Mouse (Mus musculus): ENCODE data around the gene Ccdc163. TPM values are rescaled to one million over a fixed set of nuclear protein-coding genes. Genes with fewer than 3 reads are reported as not detected.

The Ccdc163 gene
- polyA plus RNA-seq, 1 experiment from 2014 or later: 36.4 TPM

DNA sequence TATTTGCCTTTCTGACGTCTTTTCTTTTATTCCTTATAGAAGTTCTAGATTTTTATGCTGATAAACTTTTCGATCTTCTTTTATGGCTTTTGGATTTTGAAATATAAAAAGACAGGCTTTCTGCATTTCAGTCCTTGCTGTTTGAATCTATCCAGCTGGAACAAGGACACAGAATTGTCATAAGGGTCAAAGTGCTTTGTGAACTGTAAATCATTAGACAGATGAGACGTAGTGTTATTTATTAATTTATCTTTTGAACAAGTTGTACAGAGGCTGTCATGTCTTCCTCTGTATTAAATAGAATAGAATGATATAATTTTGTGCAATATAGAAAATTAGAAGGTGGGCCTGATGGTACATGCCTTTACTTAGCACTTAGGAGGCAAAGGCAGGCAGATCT is 19.1 kb downstream of the Ccdc163 start:
- whole genome bisulfite sequencing: 81% methylated on average over 3 of the region's 3 CpGs
- H3K4me2 ChIP-seq (ENCODE audit: low read depth, severe bottlenecking): no peak overlapping the region

DNA sequence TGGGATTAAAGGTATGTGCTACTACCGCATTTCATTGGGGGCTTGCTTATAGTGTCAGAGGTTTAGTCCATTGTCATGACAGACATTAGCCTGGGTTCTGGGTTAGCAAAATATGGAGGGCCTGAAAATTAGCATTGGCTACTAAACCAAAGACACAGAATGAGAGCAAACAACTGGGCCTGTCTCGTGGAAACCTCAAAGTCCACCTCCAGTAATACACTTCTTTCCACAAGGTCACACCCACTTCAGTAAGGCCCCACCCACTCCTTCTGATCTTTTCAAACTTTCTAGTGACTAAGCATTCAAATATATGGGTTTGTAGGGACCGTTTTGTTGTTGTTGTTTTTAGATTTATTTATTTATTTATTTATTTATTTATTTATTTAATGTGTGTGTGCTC is 21.2 kb downstream of the Ccdc163 start:
- ATAC-seq (ENCODE audit: insufficient number of reproducible peaks, low FRiP score, low TSS enrichment, low read depth): no peak
- Histone ChIP-seq H3K4me1 (ENCODE audit: control insufficient read depth, insufficient read depth, low read length) (no peaks in the 10 kb centered on the region), H3K9me3 (ENCODE audit: control insufficient read depth, low read length) (no peaks in the 10 kb centered on the region), H3K36me3 (ENCODE audit: control insufficient read depth, insufficient read depth, low read length) (no peaks in the 10 kb centered on the region), H3K4me2 (ENCODE audit: low read depth, severe bottlenecking) (no peak overlapping the region), H3K27ac (replicated peaks; ENCODE audit: low read depth, low read length) (no peak overlapping the region), H3K4me3 (ENCODE audit: low read depth, low read length) (no peak overlapping the region), H3K9ac (ENCODE audit: low read length) (no peak overlapping the region), H3K27me3 (ENCODE audit: control insufficient read depth, insufficient read depth, low read length) (no peaks in the 10 kb centered on the region)
- 91% methylated on average over 3 of the region's 3 CpGs for WGBS
- no peak for DNase-seq (ENCODE audit: low spot score)

More for the DNA sequence above, 19.1 kb downstream of the Ccdc163 start:
- Histone ChIP-seq H3K9me3 (ENCODE audit: control insufficient read depth, low read length) (no peaks in the 10 kb centered on the region), H3K4me3 (ENCODE audit: low read depth, low read length) (no peak overlapping the region), H3K4me1 (ENCODE audit: control insufficient read depth, insufficient read depth, low read length) (no peaks in the 10 kb centered on the region), H3K27me3 (ENCODE audit: control insufficient read depth, insufficient read depth, low read length) (no peaks in the 10 kb centered on the region), H3K27ac (replicated peaks; ENCODE audit: low read depth, low read length) (no peak overlapping the region), H3K9ac (ENCODE audit: low read length) (no peak overlapping the region), H3K36me3 (ENCODE audit: control insufficient read depth, insufficient read depth, low read length) (no peaks in the 10 kb centered on the region)
- DNase-seq (ENCODE audit: low spot score) (no peak), ATAC-seq (ENCODE audit: insufficient number of reproducible peaks, low FRiP score, low TSS enrichment, low read depth) (no peak)

DNA sequence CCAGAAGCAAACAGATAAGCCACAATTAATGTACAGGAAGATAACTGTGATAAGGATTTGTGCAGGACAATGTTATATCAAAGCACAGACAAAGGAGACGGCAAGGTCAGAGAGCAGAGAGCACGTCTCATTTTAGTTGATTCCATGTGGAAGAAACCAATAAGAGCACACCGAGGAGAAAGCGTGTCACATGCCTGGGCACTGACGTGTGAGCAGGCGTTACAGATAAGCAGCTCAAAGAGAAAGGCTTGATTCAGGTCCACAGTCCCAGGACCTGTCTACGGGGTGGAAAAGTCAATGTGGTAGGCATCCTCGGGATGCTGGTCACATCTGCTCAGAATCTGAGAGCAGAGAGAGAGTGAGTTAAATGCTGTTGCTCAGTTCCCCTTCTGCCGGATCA is 22.8 kb downstream of the Ccdc163 start:
- no peak overlapping the region for H3K4me3 ChIP-seq (ENCODE audit: low read depth, low read length)
- H3K4me1 ChIP-seq (ENCODE audit: control insufficient read depth, insufficient read depth, low read length): no peaks in the 10 kb centered on the region
- H3K27ac ChIP-seq (replicated peaks; ENCODE audit: low read depth, low read length): no peak overlapping the region
- H3K36me3 ChIP-seq (ENCODE audit: control insufficient read depth, insufficient read depth, low read length): no peaks in the 10 kb centered on the region
- no peak overlapping the region for H3K4me2 ChIP-seq (ENCODE audit: low read depth, severe bottlenecking)
- no peaks in the 10 kb centered on the region for H3K9me3 ChIP-seq (ENCODE audit: control insufficient read depth, low read length)
- no peaks in the 10 kb centered on the region for H3K27me3 ChIP-seq (ENCODE audit: control insufficient read depth, insufficient read depth, low read length)
- ATAC-seq (ENCODE audit: insufficient number of reproducible peaks, low FRiP score, low TSS enrichment, low read depth) (no peak), DNase-seq (ENCODE audit: low spot score) (no peak)
- H3K9ac ChIP-seq (ENCODE audit: low read length): no peak overlapping the region
- 86% methylated on average over 9 of the region's 9 CpGs for WGBS

DNA sequence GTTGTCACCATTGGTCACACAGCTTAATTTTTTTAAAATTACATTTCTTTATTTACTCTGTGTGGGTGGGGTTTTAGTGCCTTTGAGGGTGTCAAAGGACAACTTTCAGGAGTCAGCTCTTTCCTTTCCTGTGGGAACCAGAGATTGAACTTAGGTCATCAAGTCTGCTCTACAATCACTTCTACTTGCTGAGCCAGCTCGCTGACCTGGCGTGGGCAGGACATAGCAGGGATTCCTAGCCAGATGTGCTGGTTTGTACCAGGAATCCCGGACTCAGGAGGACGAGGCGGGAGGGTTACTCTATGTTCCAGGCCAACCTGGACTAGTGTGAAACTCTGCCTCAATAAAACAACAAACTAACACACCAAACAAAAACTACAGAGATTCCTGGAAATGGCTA is 24.0 kb downstream of the Ccdc163 start:
- Histone ChIP-seq H3K36me3 (ENCODE audit: control insufficient read depth, insufficient read depth, low read length) (no peaks in the 10 kb centered on the region), H3K9me3 (ENCODE audit: control insufficient read depth, low read length) (no peaks in the 10 kb centered on the region), H3K4me2 (ENCODE audit: low read depth, severe bottlenecking) (no peak overlapping the region), H3K4me3 (ENCODE audit: low read depth, low read length) (no peak overlapping the region), H3K27ac (replicated peaks; ENCODE audit: low read depth, low read length) (no peak overlapping the region), H3K27me3 (ENCODE audit: control insufficient read depth, insufficient read depth, low read length) (no peaks in the 10 kb centered on the region), H3K4me1 (ENCODE audit: control insufficient read depth, insufficient read depth, low read length) (no peaks in the 10 kb centered on the region), H3K9ac (ENCODE audit: low read length) (no peak overlapping the region)
- WGBS: 81% methylated on average over 5 of the region's 5 CpGs
- DNase-seq (ENCODE audit: low spot score) (no peak), ATAC-seq (ENCODE audit: insufficient number of reproducible peaks, low FRiP score, low TSS enrichment, low read depth) (no peak)

DNA sequence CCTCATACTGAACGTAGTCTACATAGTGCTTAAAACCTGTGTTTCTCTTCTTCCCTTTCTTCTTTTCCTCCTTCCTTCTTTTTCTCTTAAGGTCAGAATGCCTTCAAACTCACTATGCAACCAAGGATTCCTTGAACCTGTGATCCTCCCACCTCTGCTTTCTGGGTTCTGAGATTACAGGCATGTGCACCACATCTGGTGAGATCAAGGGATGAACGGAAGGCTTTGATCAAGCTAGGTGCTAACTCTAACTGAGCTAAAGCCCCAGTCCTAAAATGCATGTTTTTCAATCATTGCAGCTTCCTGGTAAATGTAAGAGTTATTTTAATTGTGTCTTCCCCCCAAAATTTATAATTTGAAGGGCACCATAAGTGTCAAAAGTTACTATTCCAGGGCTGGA is 26.7 kb downstream of the Ccdc163 start:
- Histone ChIP-seq H3K27ac (replicated peaks; ENCODE audit: low read depth, low read length) (no peak overlapping the region), H3K9ac (ENCODE audit: low read length) (no peak overlapping the region), H3K27me3 (ENCODE audit: control insufficient read depth, insufficient read depth, low read length) (no peaks in the 10 kb centered on the region), H3K4me3 (ENCODE audit: low read depth, low read length) (no peak overlapping the region), H3K4me2 (ENCODE audit: low read depth, severe bottlenecking) (no peak overlapping the region), H3K9me3 (ENCODE audit: control insufficient read depth, low read length) (no peaks in the 10 kb centered on the region), H3K4me1 (ENCODE audit: control insufficient read depth, insufficient read depth, low read length) (no peaks in the 10 kb centered on the region), H3K36me3 (ENCODE audit: control insufficient read depth, insufficient read depth, low read length) (no peaks in the 10 kb centered on the region)
- 73% methylated on average over 2 of the region's 2 CpGs for WGBS
- ATAC-seq (ENCODE audit: insufficient number of reproducible peaks, low FRiP score, low TSS enrichment, low read depth): no peak
- no peak for DNase-seq (ENCODE audit: low spot score)

DNA sequence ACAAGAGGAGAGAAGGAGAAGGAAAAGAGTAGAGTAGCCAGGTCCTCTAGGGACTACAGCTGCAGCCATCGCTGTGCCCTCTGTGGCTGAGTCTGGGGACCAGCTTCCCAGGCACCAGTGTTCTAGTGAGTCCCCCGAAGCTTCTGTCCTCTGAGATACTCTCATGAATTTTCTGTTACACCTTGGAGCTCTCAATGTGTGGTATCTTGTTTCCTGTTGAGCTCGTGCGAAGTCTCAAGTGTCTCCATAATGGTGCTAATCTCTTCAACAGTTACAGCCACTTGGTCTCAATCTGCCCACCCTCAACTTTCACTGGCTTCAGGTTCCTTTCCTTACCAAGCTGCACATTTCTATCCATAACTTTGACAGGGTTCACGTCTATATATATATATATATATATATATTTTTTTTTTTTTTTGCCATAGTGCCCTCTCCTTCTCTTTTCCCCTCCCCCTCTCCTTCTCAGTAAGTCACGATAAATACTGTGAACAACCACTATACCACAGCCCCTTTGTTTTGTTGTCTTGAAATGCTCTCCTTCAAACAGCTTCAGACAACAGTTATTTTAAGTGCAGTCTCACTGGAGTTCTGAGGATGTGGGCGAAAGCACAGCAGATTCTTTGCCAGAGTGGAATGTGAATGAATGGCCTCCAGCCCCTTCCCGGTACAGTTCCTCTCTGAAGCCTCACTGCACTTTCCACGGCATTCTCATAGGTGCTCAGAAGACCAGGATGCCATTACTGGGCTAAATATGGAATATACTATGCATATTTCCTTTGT is 30.9 kb downstream of the Ccdc163 start:
- DNase-seq (ENCODE audit: low spot score) (no peak), ATAC-seq (ENCODE audit: insufficient number of reproducible peaks, low FRiP score, low TSS enrichment, low read depth) (no peak)
- Histone ChIP-seq H3K27ac (replicated peaks; ENCODE audit: low read depth, low read length) (no peak overlapping the region), H3K27me3 (ENCODE audit: control insufficient read depth, insufficient read depth, low read length) (no peaks in the 10 kb centered on the region), H3K4me3 (ENCODE audit: low read depth, low read length) (no peak overlapping the region), H3K9ac (ENCODE audit: low read length) (no peak overlapping the region), H3K4me1 (ENCODE audit: control insufficient read depth, insufficient read depth, low read length) (no peaks in the 10 kb centered on the region), H3K36me3 (ENCODE audit: control insufficient read depth, insufficient read depth, low read length) (no peaks in the 10 kb centered on the region), H3K4me2 (ENCODE audit: low read depth, severe bottlenecking) (no peak overlapping the region), H3K9me3 (ENCODE audit: control insufficient read depth, low read length) (no peaks in the 10 kb centered on the region)
- 81% methylated on average over 9 of the region's 9 CpGs for WGBS

DNA sequence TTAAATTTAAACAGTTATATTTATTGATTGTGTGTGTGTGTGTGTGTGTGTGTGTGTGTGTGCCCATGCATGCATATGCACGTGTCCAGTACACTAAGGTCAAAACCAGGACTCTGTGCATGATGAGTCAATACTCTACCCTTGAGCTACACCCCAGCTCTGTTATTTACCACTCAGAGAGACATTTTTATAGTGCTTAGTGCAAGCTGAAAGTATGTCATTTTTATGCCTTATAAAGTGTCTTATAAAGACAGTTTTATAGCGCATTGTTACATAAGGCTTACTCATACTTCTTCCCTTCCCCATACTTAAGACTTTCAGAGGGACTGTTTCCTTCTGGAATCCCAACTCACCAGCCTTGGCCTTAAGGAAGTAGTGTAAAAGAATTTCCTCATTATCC is 41.4 kb downstream of the Ccdc163 start:
- H3K4me1 ChIP-seq (ENCODE audit: control insufficient read depth, insufficient read depth, low read length): no peaks in the 10 kb centered on the region
- H3K27me3 ChIP-seq (ENCODE audit: control insufficient read depth, insufficient read depth, low read length): no peaks in the 10 kb centered on the region
- no peak for DNase-seq (ENCODE audit: low spot score)
- no peaks in the 10 kb centered on the region for H3K9me3 ChIP-seq (ENCODE audit: control insufficient read depth, low read length)
- H3K4me2 ChIP-seq (ENCODE audit: low read depth, severe bottlenecking): no peak overlapping the region
- no peak overlapping the region for H3K4me3 ChIP-seq (ENCODE audit: low read depth, low read length)
- H3K9ac ChIP-seq (ENCODE audit: low read length): no peak overlapping the region
- no peaks in the 10 kb centered on the region for H3K36me3 ChIP-seq (ENCODE audit: control insufficient read depth, insufficient read depth, low read length)
- H3K27ac ChIP-seq (replicated peaks; ENCODE audit: low read depth, low read length): no peak overlapping the region
- ATAC-seq (ENCODE audit: insufficient number of reproducible peaks, low FRiP score, low TSS enrichment, low read depth): no peak
- 86% methylated on average over 2 of the region's 2 CpGs for WGBS

DNA sequence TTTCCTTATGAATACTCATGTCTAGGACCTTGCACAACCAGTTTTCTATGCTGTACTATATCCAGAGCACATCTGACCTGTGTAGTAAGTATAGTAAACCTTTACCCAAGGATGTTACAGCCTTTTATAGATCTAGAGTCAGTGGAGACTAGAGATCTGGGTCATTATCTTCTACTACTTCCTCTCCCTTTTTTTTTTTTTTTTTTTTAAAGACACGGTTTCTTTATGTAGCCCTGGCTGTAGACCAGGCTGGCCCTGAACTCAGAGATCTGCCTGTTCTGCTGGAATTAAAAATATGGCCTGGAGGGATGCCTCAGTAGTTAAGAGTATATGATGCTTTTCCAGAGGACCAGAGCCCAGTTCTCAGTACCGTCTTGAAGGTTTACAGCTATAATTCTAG is 53.6 kb downstream of the Ccdc163 start:
- no peaks in the 10 kb centered on the region for H3K36me3 ChIP-seq (ENCODE audit: control insufficient read depth, insufficient read depth, low read length)
- no peaks in the 10 kb centered on the region for H3K27me3 ChIP-seq (ENCODE audit: control insufficient read depth, insufficient read depth, low read length)
- H3K4me2 ChIP-seq (ENCODE audit: low read depth, severe bottlenecking): no peak overlapping the region
- no peak overlapping the region for H3K9ac ChIP-seq (ENCODE audit: low read length)
- H3K9me3 ChIP-seq (ENCODE audit: control insufficient read depth, low read length): no peaks in the 10 kb centered on the region
- no peak overlapping the region for H3K27ac ChIP-seq (replicated peaks; ENCODE audit: low read depth, low read length)
- 67% methylated on average over 2 of the region's 2 CpGs for WGBS
- DNase-seq (ENCODE audit: low spot score): no peak
- no peak for ATAC-seq (ENCODE audit: insufficient number of reproducible peaks, low FRiP score, low TSS enrichment, low read depth)
- H3K4me3 ChIP-seq (ENCODE audit: low read depth, low read length): no peak overlapping the region
- no peaks in the 10 kb centered on the region for H3K4me1 ChIP-seq (ENCODE audit: control insufficient read depth, insufficient read depth, low read length)

DNA sequence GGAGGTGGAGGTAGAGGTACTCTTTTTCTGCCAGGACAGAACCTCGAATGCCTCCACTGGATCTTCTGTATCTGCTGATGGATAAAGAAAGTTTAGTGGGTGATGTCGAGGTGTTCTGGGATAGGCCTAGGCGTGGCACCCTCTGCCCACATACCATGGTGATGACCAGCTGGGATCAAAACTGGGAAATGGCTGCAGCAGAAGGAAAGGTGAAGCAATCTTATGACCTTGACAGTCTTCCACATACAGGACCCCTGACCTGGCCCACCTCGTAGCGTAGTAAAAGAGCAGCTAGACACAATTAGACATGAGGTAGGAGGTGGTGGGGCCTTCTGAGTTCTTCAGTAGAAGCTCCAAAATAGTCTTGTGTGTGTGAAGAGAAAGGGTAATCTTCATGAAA is 55.7 kb downstream of the Ccdc163 start:
- no peaks in the 10 kb centered on the region for H3K27me3 ChIP-seq (ENCODE audit: control insufficient read depth, insufficient read depth, low read length)
- no peak for ATAC-seq (ENCODE audit: insufficient number of reproducible peaks, low FRiP score, low TSS enrichment, low read depth)
- WGBS: 86% methylated on average over 5 of the region's 5 CpGs
- no peaks in the 10 kb centered on the region for H3K9me3 ChIP-seq (ENCODE audit: control insufficient read depth, low read length)
- H3K27ac ChIP-seq (replicated peaks; ENCODE audit: low read depth, low read length): no peak overlapping the region
- H3K4me1 ChIP-seq (ENCODE audit: control insufficient read depth, insufficient read depth, low read length): no peaks in the 10 kb centered on the region
- DNase-seq (ENCODE audit: low spot score): no peak
- H3K4me2 ChIP-seq (ENCODE audit: low read depth, severe bottlenecking): no peak overlapping the region
- H3K36me3 ChIP-seq (ENCODE audit: control insufficient read depth, insufficient read depth, low read length): no peaks in the 10 kb centered on the region
- H3K4me3 ChIP-seq (ENCODE audit: low read depth, low read length): no peak overlapping the region
- H3K9ac ChIP-seq (ENCODE audit: low read length): no peak overlapping the region
